Mouse (Mus musculus) layer of hippocampus, adult 9-11 months (tissue): Measurements from ENCODE around the gene Nr6a1.

Source experiments
- DNase-seq: peaks from one replicate; pipeline ENCODE4 v3.0.0; 2022

Nr6a1 gene

GRCm38 (mm10) chr2:38936721-38937378 is 9.4 kb upstream of the Nr6a1 start:
- no peak for DNase-seq

DNA sequence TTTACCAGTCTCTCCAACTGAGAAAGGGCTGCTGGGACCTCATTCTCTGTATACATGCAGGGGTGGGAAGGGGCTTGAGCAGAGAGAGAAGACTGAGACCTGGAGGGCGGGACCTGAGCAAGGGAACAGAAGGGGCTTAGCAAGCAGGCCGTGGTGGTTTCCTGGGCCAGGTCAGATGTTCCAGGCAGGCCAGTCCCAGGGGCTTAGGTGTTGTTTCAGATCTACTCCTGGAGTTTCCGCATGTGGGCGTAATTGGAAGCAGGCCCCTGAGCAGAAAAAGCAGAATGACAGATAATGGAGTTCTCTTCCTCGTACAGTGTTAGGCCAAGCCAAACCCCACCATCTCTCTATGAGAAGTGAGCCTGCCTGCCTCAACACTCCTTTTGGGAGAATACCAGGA is 7.4 kb upstream of the Nr6a1 start:
- no peak for DNase-seq

DNA sequence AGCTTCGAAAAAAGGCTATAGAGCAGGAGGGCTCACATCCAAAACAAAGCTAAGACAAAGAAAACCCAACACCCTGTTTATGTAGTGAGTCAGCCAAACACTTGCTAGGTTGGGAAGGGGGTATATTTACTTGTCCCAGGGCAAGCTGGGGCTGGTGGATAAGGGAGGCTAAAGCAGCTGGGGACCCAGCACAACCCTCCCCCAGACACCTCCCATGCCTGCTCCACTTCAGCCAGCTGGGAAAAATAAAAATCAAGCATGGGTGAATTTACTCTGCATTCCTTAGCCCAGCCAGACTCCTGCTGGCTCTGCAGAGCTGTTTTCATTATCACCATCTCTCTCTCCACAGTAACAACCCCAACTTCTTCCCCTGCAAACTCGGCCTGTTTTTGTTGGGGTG is 6.4 kb upstream of the Nr6a1 start:
- DNase-seq = no peak

GRCm38 (mm10) chr2:38931851-38932667 is 4.6 kb upstream of the Nr6a1 start, which contains the start of gene Olfml2a:
TSS of gene Olfml2a (plus strand) at chr2:38931978.
- DNase-seq = peak; percentile 27

DNA sequence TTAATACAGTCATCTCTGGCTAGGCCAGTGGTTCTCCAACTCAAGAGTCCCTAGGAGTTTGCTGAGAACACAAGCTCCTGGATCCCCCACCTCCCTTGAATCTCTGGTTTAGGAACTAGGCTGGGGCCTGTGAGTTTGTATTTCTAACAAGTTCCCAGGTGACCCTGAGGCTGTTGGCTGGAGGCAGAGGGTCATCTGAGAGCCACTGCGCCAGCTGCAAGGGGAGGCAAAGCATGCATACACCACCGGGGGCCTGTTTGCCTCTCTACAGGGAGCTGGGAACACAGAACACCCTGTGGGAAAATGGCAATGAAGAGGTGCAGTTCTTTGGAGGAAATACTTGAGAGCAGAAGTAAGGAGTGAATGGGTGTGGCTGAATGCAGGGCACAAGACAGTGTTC is 2.8 kb upstream of the Nr6a1 start:
- DNase-seq = no peak

GRCm38 (mm10) chr2:38926145-38926891 is 1.2 kb downstream of the Nr6a1 start:
- DNase-seq = peak; percentile 96

DNA sequence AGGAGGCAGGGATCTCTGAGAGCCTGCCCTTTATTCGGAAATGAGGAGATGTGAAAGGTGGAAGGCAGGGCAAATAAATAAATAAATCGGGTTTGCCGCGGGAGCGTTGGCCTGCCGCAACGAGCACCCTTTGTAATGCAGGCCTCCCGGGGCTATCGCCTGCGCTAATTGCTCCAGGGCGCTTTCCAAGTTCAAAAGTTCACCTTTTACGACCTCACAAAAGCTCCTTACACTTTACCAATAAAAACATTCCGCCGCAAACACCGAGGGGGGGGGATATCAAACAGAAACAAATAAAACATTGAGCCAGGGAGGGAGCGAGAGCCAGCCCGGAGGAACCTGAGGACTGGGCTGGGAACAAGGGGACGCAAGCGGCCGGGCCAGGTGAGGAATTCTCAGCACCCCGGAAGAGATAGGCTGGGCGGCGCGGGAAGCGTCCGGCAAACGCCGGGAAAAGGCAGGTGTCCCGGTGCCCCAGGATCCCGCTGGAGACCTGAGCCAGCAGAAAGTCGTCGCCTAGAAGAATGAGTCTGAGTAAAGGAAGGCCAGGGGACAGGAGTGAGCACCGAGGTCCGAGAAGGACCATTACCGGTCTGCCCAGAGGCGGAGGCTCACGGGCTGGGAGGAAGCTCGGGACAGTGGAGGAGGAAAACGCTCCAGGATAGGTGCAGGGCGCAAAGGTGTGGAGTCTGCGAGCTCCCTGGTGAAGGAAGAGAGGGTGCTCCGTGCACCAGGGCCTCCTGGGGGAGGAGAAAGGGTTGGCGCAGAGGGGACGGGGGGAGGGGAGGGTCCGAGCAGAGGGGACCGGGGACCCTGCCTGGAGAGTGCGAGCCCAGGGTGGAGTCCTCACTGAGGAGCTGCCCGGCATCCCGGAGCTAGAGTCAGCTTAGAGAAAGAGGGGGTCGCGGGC is 2.1 kb downstream of the Nr6a1 start:
- DNase-seq = no peak

GRCm38 (mm10) chr2:38924571-38924970 is 2.9 kb downstream of the Nr6a1 start:
- DNase-seq = no peak

DNA sequence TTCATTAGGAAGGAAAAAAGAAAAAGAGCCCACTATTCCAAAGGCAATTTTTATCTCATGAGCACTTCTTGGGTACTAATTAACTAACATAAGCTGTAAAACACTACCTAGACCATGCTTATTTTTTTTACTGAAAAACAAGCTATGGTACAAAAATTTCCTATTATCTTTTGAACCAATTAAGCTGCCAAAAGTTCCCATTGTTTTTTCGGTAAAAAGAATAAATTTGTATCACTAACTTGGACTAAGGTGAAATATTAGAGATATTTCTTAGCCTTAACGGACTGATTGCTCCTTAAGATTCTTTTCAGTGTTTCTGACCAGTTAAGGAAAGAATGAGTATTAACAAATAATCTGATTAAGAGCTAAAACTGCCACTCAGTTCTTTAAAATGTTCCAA is 3.6 kb downstream of the Nr6a1 start:
- DNase-seq = no peak

DNA sequence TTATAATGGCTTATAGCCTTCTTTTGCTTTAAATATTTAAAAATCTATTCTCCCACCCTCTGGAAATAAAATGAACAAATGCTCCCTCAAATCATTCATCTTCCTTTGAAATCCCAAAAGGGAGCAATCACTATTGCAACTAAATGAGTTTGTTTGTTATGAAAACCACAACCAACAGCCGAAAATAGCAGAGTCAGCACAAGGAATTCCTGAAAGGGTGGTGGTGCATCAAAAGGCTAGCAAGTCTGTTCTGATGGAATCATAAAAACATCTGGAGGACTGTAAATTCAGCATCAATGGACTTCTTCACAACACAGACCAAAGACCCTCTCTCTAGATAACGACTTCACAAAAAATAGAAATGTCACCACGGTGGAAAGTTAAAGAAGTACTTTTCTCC is 4.0 kb downstream of the Nr6a1 start:
- no peak for DNase-seq

DNA sequence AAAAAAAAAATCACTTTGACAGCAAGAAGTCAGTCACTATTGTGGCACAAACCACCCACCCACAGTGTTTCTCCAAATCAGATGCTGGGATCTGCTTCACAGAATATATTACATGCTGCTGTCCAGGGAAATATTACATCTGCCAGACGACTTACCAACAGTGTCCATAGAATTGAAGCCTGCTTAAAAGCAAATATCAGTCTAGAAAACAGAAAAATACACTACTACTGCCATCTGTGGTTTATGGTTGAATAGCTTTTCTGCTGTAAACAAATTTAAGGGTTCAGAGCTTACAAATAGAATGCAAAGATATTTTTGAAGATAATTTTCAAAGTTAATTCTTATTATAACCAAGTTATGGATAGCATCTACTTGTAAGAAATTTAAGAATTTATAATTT is 6.1 kb downstream of the Nr6a1 start:
- DNase-seq = no peak

GRCm38 (mm10) chr2:38916947-38917691 is 10.4 kb downstream of the Nr6a1 start:
- no peak for DNase-seq

GRCm38 (mm10) chr2:38914965-38915364 is 12.5 kb downstream of the Nr6a1 start:
- no peak for DNase-seq

DNA sequence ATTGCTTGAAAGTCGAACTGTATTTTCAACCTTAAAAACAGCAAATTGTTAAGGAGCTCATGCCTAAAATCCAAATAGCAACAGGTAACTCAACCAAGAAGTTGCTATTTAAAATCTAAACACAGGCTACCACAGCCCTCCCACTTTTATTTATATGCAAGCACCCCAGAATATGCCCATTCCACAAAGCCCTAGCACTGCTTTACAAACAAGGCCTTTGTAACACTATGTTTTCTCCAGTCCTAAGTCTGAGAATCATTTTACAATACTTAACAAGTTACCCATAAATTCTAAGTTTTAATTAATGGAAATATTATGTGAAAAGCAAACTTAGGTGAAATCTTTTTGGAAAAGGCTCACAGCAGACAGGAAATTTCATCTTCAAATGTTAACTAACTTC is 13.0 kb downstream of the Nr6a1 start:
- DNase-seq = no peak

DNA sequence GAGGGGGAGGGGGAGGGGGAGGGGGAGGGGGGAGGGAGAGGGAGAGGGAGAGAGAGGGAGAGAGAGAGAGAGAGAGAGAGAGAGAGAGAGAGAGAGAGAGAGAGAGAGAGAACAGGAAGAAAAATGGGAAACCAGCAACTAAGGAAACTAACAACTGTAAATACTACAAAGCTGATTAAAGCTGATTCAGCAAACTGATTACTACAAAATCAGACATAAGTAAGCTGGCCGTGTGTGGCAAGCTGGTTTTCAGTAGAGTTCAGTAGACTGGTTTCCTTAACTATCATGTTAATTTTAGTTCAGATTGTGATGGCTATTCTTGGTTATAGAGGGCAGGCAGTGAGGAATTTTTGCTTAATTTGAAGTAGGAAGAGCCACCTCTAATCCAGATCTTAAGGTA is 18.9 kb downstream of the Nr6a1 start:
- DNase-seq = no peak

- DNase-seq = peak; percentile 52
Observed at GRCm38 (mm10) chr2:38906097-38906496, 21.4 kb downstream of the Nr6a1 start.

GRCm38 (mm10) chr2:38904290-38904689 is 23.2 kb downstream of the Nr6a1 start:
- DNase-seq = no peak

- no peak for DNase-seq
Observed at GRCm38 (mm10) chr2:38902866-38903265, 24.6 kb downstream of the Nr6a1 start.

GRCm38 (mm10) chr2:38880907-38881672 is 46.4 kb downstream of the Nr6a1 start:
- no peak for DNase-seq

DNA sequence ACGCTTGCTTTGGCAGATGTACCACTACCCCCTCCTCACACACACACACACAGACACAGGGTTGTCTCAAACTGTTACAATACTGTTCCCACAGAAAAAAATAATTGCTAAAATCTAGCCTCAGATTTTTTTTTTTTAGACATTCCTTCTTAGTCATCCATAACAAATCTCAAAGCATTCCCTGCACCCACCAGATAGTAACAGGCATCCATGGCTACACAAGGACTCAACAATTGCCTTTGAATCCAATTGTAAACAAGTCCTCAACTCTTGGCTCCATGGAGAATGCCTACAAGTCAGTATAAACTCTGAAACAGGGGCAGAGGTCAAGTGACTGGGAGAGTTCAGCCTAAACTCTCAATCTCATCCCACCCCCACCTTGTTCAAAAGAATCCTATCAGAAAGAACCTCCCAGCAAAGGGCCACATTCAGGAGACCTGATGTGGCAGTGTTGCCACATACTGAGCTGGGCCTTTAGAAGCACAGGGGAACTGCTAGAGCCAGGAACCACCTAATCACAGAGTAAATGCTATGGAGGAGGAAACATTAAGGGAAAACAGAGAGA is 52.9 kb downstream of the Nr6a1 start:
- no peak for DNase-seq

GRCm38 (mm10) chr2:38872730-38873129 is 54.8 kb downstream of the Nr6a1 start:
- DNase-seq = no peak
